Comparison of ENCODE assay signal across 26 mouse cellular contexts in genomic region chr6:30621986-30622389, GRCm38 (mm10). TPM values are rescaled to one million over a fixed set of nuclear protein-coding genes. Genes with fewer than 3 reads are reported as not detected.
DNase-seq lines count a peak whose midpoint lies in the region; ATAC-seq lines count a peak whose summit lies in the region.
"Had no signal": no experiment of that assay in that cellular context is flagged by ENCODE, and none has a peak within 500 bp of the region (broad histone marks: within the 10 kb centered on the region; RNA-seq: fewer than 3 reads in every experiment).

No protein-coding gene starts in this region.

- H3K27ac ChIP-seq in heart, embryonic 14.5 days (replicated peaks in 1 of 2; ENCODE audit: control insufficient read depth in 1 of 2, insufficient read depth in 1 of 2, low read depth in 2 of 2, low read length in 2 of 2), result peak overlapping the region; percentile 87 to 88
- no peak overlapping the region for H3K27ac ChIP-seq in liver, embryonic 16.5 days (ENCODE audit: low read length)
- no peak overlapping the region for H3K27ac ChIP-seq in liver, embryonic 12.5 days
- H3K27ac ChIP-seq: embryonic facial prominence, embryonic 13.5 days; hindbrain, postnatal 0 days; midbrain, embryonic 13.5 days; neural tube, embryonic 12.5 days had no signal

- no peaks in the 10 kb centered on the region for H3K27me3 ChIP-seq in heart, embryonic 14.5 days (ENCODE audit: control insufficient read depth, insufficient read depth, low read length)
- H3K27me3 ChIP-seq in liver, embryonic 16.5 days (ENCODE audit: control insufficient read depth, insufficient read depth, low read depth, low read length), result peaks cover 4% of the 10 kb centered on the region
- H3K27me3 ChIP-seq in liver, embryonic 12.5 days (replicated peaks), result peaks cover 53% of the 10 kb centered on the region
- H3K27me3 ChIP-seq: embryonic facial prominence, embryonic 13.5 days; midbrain, embryonic 13.5 days; neural tube, embryonic 12.5 days had no signal

- H3K9me3 ChIP-seq in heart, embryonic 14.5 days (ENCODE audit: control insufficient read depth, low read length), result no peaks in the 10 kb centered on the region
- H3K9me3 ChIP-seq in liver, embryonic 16.5 days (replicated peaks; ENCODE audit: control insufficient read depth, low read length), result no peaks in the 10 kb centered on the region
- no peaks in the 10 kb centered on the region for H3K9me3 ChIP-seq in liver, embryonic 12.5 days (replicated peaks)
- H3K9me3 ChIP-seq: embryonic facial prominence, embryonic 13.5 days; hindbrain, embryonic 10.5 days; midbrain, embryonic 13.5 days; neural tube, embryonic 12.5 days had no signal

- WGBS in heart, embryonic 14.5 days, result 5% methylated on average over 4 of the region's 4 CpGs
- 24% methylated on average over 4 of the region's 4 CpGs for WGBS in liver, embryonic 16.5 days (ENCODE audit: insufficient replicate concordance)
- WGBS in liver, embryonic 12.5 days (ENCODE audit: insufficient replicate concordance), result 25% methylated on average over 4 of the region's 4 CpGs

- no peak overlapping the region for H3K4me3 ChIP-seq in heart, embryonic 14.5 days (ENCODE audit: control insufficient read depth in 1 of 2, insufficient read depth in 1 of 2, low read depth in 1 of 2, low read length in 2 of 2)
- no peak overlapping the region for H3K4me3 ChIP-seq in liver, embryonic 16.5 days (ENCODE audit: low read depth, low read length)
- H3K4me3 ChIP-seq in liver, embryonic 12.5 days, result no peak overlapping the region
- H3K4me3 ChIP-seq: embryonic facial prominence, embryonic 13.5 days; hindbrain, embryonic 10.5 days; midbrain, embryonic 13.5 days; neural tube, embryonic 12.5 days had no signal

- H3K4me2 ChIP-seq in heart, embryonic 14.5 days (ENCODE audit: low read length), result no peak overlapping the region
- H3K4me2 ChIP-seq in liver, embryonic 16.5 days (ENCODE audit: low read depth, low read length), result no peak overlapping the region
- no peak overlapping the region for H3K4me2 ChIP-seq in liver, embryonic 12.5 days
- H3K4me2 ChIP-seq: embryonic facial prominence, embryonic 13.5 days; midbrain, embryonic 13.5 days; neural tube, embryonic 12.5 days had no signal

- peaks cover 44 to 68% of the 10 kb centered on the region in 2 experiments for H3K4me1 ChIP-seq in heart, embryonic 14.5 days (ENCODE audit: control insufficient read depth in 2 of 2, insufficient read depth in 2 of 2, low read length in 2 of 2)
- H3K4me1 ChIP-seq in liver, embryonic 16.5 days (ENCODE audit: control insufficient read depth, low read depth, low read length), result peaks cover 1% of the 10 kb centered on the region; the same call in 1 of the 2 replicates
- H3K4me1 ChIP-seq in liver, embryonic 12.5 days, result peaks cover 10% of the 10 kb centered on the region

- intact Hi-C loops in heart, postnatal 25 days (cut with DNase I), result no loop called here

- ATAC-seq in heart, embryonic 14.5 days (ENCODE audit: insufficient number of reproducible peaks, insufficient read depth, low FRiP score, low read depth), result peak; percentile 73
- ATAC-seq in liver, embryonic 16.5 days (ENCODE audit: low read depth), result peak; percentile 19; the same call in 1 of the 2 replicates
- ATAC-seq in liver, embryonic 12.5 days, result no peak
- ATAC-seq: forebrain, embryonic 16.5 days; hindbrain, postnatal 0 days; midbrain, embryonic 13.5 days had no signal

- no peak overlapping the region for H3K9ac ChIP-seq in heart, embryonic 14.5 days (ENCODE audit: low read length)
- no peak overlapping the region for H3K9ac ChIP-seq in liver, embryonic 16.5 days (ENCODE audit: low read depth, low read length)
- H3K9ac ChIP-seq in liver, embryonic 12.5 days, result no peak overlapping the region
- H3K9ac ChIP-seq: embryonic facial prominence, embryonic 13.5 days; midbrain, embryonic 13.5 days; neural tube, embryonic 12.5 days had no signal

- no peaks in the 10 kb centered on the region for H3K36me3 ChIP-seq in heart, embryonic 14.5 days (ENCODE audit: control insufficient read depth, insufficient read depth, low read length)
- no peaks in the 10 kb centered on the region for H3K36me3 ChIP-seq in liver, embryonic 16.5 days (ENCODE audit: control insufficient read depth, insufficient read depth)
- H3K36me3 ChIP-seq in liver, embryonic 12.5 days, result no peaks in the 10 kb centered on the region
- H3K36me3 ChIP-seq: embryonic facial prominence, embryonic 13.5 days; hindbrain, embryonic 10.5 days; midbrain, embryonic 13.5 days; neural tube, embryonic 12.5 days had no signal

- no peak for DNase-seq in heart, postnatal 25 days (ENCODE audit: low spot score)
- peak; percentile 0 for DNase-seq in urinary bladder, adult 2 months (ENCODE audit: low spot score)
- no peak for DNase-seq in urinary bladder, adult 18-20 months (ENCODE audit: low spot score in 2 of 2)
- DNase-seq in gastrocnemius, postnatal 10 days, result no peak
- DNase-seq: adrenal gland, adult 8-10 months; cerebellum, adult 9-10 months; gastrocnemius, postnatal 36 days; kidney, adult 8-10 months; kidney, postnatal 14 days; liver; right cerebral cortex, postnatal 4 days; thymus, postnatal 14 days had no signal

RNA-seq across cellular contexts. Expression of gene Cpa5, which starts 11.2 kb away (rescaled TPM):
- 0.74 TPM in 2 replicates for polyA plus RNA-seq in heart, embryonic 14.5 days (2014; fragmentation: Nextera tagmentation; extraction: Ambion mirVana)
- not detected for total RNA-seq in heart, postnatal 25 days (2021)
- not detected in 2 replicates for polyA plus RNA-seq in liver, embryonic 16.5 days (2015; fragmentation: Nextera tagmentation; extraction: Ambion mirVana)
- 0.11 TPM in 1 of 2 replicates, not detected in the other for polyA plus RNA-seq in liver, embryonic 12.5 days (2016; fragmentation: Nextera tagmentation; extraction: Ambion mirVana)
- polyA plus RNA-seq in urinary bladder, adult 2 months (2012; rRNA removed), result 0.03 TPM in 1 of 2 replicates, not detected in the other
- under 1 TPM; 0.78 to 0.93 TPM for total RNA-seq in gastrocnemius, postnatal 10 days (2021)
- total RNA-seq: adrenal gland, adult 8-10 months; common myeloid progenitor, adult 5-6 weeks; gastrocnemius, postnatal 36 days; hindbrain, postnatal 0 days; layer of hippocampus, adult 8-10 months; left cerebral cortex, adult 18-20 months; left cerebral cortex, postnatal 36 days had no signal
- polyA plus RNA-seq: forebrain, embryonic 16.5 days; hindbrain, postnatal 0 days; midbrain, embryonic 13.5 days; neural tube, embryonic 12.5 days had no signal

RNA-seq across cellular contexts. Expression of gene Cpa1, which starts 17.0 kb away (rescaled TPM):
- polyA plus RNA-seq in heart, embryonic 14.5 days (2014; fragmentation: Nextera tagmentation; extraction: Ambion mirVana), result 4.5 TPM in 2 replicates
- under 1 TPM in 1 of 2 experiments, not detected in 1; 0.16 TPM for total RNA-seq in heart, postnatal 25 days (2021)
- 2.1 and 10.4 TPM in 2 replicates for polyA plus RNA-seq in liver, embryonic 16.5 days (2015; fragmentation: Nextera tagmentation; extraction: Ambion mirVana)
- polyA plus RNA-seq in liver, embryonic 12.5 days (2016; fragmentation: Nextera tagmentation; extraction: Ambion mirVana), result 0.54 and 0.91 TPM in 2 replicates
- polyA plus RNA-seq in urinary bladder, adult 2 months (2012; rRNA removed), result 0.15 and 0.47 TPM in 2 replicates
- total RNA-seq in gastrocnemius, postnatal 10 days (2021), result under 1 TPM in 1 of 2 experiments, not detected in 1; 0.19 TPM
- total RNA-seq: adrenal gland, adult 8-10 months; common myeloid progenitor, adult 5-6 weeks; gastrocnemius, postnatal 36 days; layer of hippocampus, adult 8-10 months; left cerebral cortex, adult 18-20 months; left cerebral cortex, postnatal 36 days had no signal

RNA-seq across cellular contexts. Expression of gene Cpa4, which starts 53.8 kb away (rescaled TPM):
- 2.5 TPM in 2 replicates for polyA plus RNA-seq in heart, embryonic 14.5 days (2014; fragmentation: Nextera tagmentation; extraction: Ambion mirVana)
- not detected for total RNA-seq in heart, postnatal 25 days (2021)
- 0.05 and 0.20 TPM in 2 replicates for polyA plus RNA-seq in liver, embryonic 16.5 days (2015; fragmentation: Nextera tagmentation; extraction: Ambion mirVana)
- 0.12 and 0.35 TPM in 2 replicates for polyA plus RNA-seq in liver, embryonic 12.5 days (2016; fragmentation: Nextera tagmentation; extraction: Ambion mirVana)
- polyA plus RNA-seq in urinary bladder, adult 2 months (2012; rRNA removed), result not detected in 2 replicates
- 1 to 10 TPM in 1 of 2 experiments, under 1 TPM in 1; 0.80 to 1.2 TPM for total RNA-seq in gastrocnemius, postnatal 10 days (2021)
- total RNA-seq: common myeloid progenitor, adult 5-6 weeks; gastrocnemius, postnatal 36 days had no signal
- polyA plus RNA-seq: testis, adult 2 months had no signal

Comparison
In these comparisons a context has a peak if more than half of its experiments do, and no peak if none do; other contexts are left out.
1. H3K27ac ChIP-seq: peak in heart, embryonic 14.5 days (2 of 2); none in liver, embryonic 16.5 days (single experiment) and liver, embryonic 12.5 days (single experiment).